Mouse (Mus musculus) liver, embryonic 14.5 days (tissue): ENCODE data around the gene Cstf3. TPM values are rescaled to one million over a fixed set of nuclear protein-coding genes. Genes with fewer than 3 reads are reported as not detected.

Experiments used
- ATAC-seq: fragments of 200-750 bp; cut with Nextera tagmentation; 2 replicates; pipeline ENCODE4 v1.8.0; 2017; ENCODE audit warnings: moderate number of reproducible peaks, mild to moderate bottlenecking, moderate library complexity; ENCODE audit not compliant: insufficient read depth
- DNase-seq, 3 experiments: peaks; one replicate each; pipeline ENCODE4 v3.0.0-alpha.2; 2012 to 2013; ENCODE audit warnings: low read depth in 3 of 3, low spot score in 3 of 3
- H3K27ac ChIP-seq: fragments of 300-500 bp; sonication (generic); 2 replicates; pipeline ENCODE4 v1.5.1; 2014; ENCODE audit warnings: moderate library complexity, mild to moderate bottlenecking, control low read depth, inconsistent platforms
- H3K27me3 ChIP-seq: fragments of 300-500 bp; sonication (generic); 2 replicates; pipeline ENCODE4 v1.6.1; 2014; ENCODE audit warnings: mild to moderate bottlenecking, low read length, moderate library complexity; ENCODE audit not compliant: control insufficient read depth, insufficient read depth
- H3K36me3 ChIP-seq: fragments of 300-500 bp; sonication (generic); replicated peaks from 2 replicates; pipeline ENCODE4 v1.6.1; 2014; ENCODE audit warnings: low read depth; ENCODE audit not compliant: control insufficient read depth, insufficient read depth
- H3K4me1 ChIP-seq, 2 experiments: fragments of 200-500 bp in 1 of 2; fragments of 300-500 bp in 1 of 2; sonication (generic) in 1 of 2; replicated peaks; 2 replicates each; pipeline ENCODE4 v1.6.1; 2012 to 2014; ENCODE audit warnings: antibody characterized with exemption in 1 of 2, inconsistent platforms in 1 of 2, low read length in 1 of 2; ENCODE audit not compliant: control insufficient read depth in 2 of 2, insufficient read depth in 2 of 2
- H3K4me2 ChIP-seq: fragments of 300-500 bp; sonication (generic); 2 replicates; pipeline ENCODE4 v1.6.1; 2014; ENCODE audit warnings: low read depth, mild to moderate bottlenecking, control low read depth, moderate library complexity
- H3K4me3 ChIP-seq, 2 experiments: fragments of 200-500 bp in 1 of 2; fragments of 300-500 bp in 1 of 2; sonication (generic) in 1 of 2; 2 replicates each; pipeline ENCODE4 v1.5.1; 2012 to 2014; ENCODE audit warnings: low read depth in 2 of 2, low read length in 2 of 2, mild to moderate bottlenecking in 2 of 2, control low read depth in 1 of 2, inconsistent platforms in 1 of 2, moderate library complexity in 1 of 2; ENCODE audit not compliant: insufficient read depth in 1 of 2
- H3K9ac ChIP-seq: fragments of 300-500 bp; sonication (generic); replicated peaks from 2 replicates; pipeline ENCODE4 v1.6.1; 2014; ENCODE audit warnings: mild to moderate bottlenecking, control low read depth, moderate library complexity
- H3K9me3 ChIP-seq: fragments of 300-500 bp; sonication (generic); 2 replicates; pipeline ENCODE4 v1.6.1; 2016; ENCODE audit warnings: low read length, mixed read lengths; ENCODE audit not compliant: control insufficient read depth
- CTCF ChIP-seq: IDR thresholded peaks from 2 replicates; pipeline ENCODE4 v1.5.1; 2016; ENCODE audit warnings: antibody characterized with exemption, low read depth, control low read depth
- EP300 ChIP-seq: IDR thresholded peaks from 2 replicates; pipeline ENCODE4 v1.6.1; 2016; ENCODE audit warnings: antibody characterized with exemption, low read depth
- WGBS: fragments of 180-500 bp; shearing (Covaris S2); extraction: QIAGEN DNeasy Blood & Tissue Kit; methylation state at CpG from one replicate; pipeline ENCODE4 v1.1.7; 2014; ENCODE audit not compliant: insufficient replicate concordance; 5-methylcytosine and 5-hydroxymethylcytosine counted together
- polyA plus RNA-seq, 2 experiments: library from polyadenylated mRNA; depleted of rRNA in 1 of 2; stranded (reverse) in 1 of 2; unstranded in 1 of 2; fragments of >200 nt; fragmentation: Nextera tagmentation in 1 of 2; extraction: Ambion mirVana in 1 of 2; gene quantifications; 2 replicates each; pipeline versions ENCODE4 v1.2.1 to v1.2.3; 2012 to 2014

Cstf3 gene
- polyA plus RNA-seq, 2 experiments, result 14.5 to 20.1 TPM

- Histone ChIP-seq H3K4me3 (no peak overlapping the region), H3K27ac (no peak overlapping the region), H3K4me1 (peaks cover 0 to 17% of the 10 kb centered on the region in 2 experiments; a peak in 2 of 4 replicates), H3K9me3 (no peaks in the 10 kb centered on the region), H3K36me3 (no peaks in the 10 kb centered on the region), H3K27me3 (no peaks in the 10 kb centered on the region), H3K4me2 (no peak overlapping the region), H3K9ac (no peak overlapping the region)
- ATAC-seq (no peak), DNase-seq (no peak)
- WGBS, result 58% methylated on average over 8 of the region's 8 CpGs
- no peak for TF ChIP-seq EP300
- no peak for TF ChIP-seq CTCF
These were observed 98.4 kb downstream of the Cstf3 start for GRCm38 (mm10) chr2:104688724-104689123.

GRCm38 (mm10) chr2:104690720-104691119 lies 100.4 kb downstream of the Cstf3 start:
- H3K36me3 ChIP-seq, result no peaks in the 10 kb centered on the region
- no peaks in the 10 kb centered on the region for H3K27me3 ChIP-seq
- H3K4me1 ChIP-seq, result peaks cover 0 to 17% of the 10 kb centered on the region in 2 experiments; a peak in 2 of 4 replicates
- H3K9ac ChIP-seq, result no peak overlapping the region
- H3K4me2 ChIP-seq, result no peak overlapping the region
- ATAC-seq, result no peak
- TF ChIP-seq EP300 (no peak), CTCF (no peak)
- H3K27ac ChIP-seq, result no peak overlapping the region
- no peak overlapping the region for H3K4me3 ChIP-seq
- DNase-seq, result no peak
- WGBS, result 17% methylated on average over 4 of the region's 4 CpGs
- no peaks in the 10 kb centered on the region for H3K9me3 ChIP-seq

GRCm38 (mm10) chr2:104692551-104692950 lies 102.2 kb downstream of the Cstf3 start:
- no peak for ATAC-seq
- DNase-seq, result no peak

GRCm38 (mm10) chr2:104699659-104700058 lies 109.3 kb downstream of the Cstf3 start:
- TF ChIP-seq CTCF, result no peak
- Histone ChIP-seq H3K9ac (no peak overlapping the region), H3K36me3 (no peaks in the 10 kb centered on the region), H3K9me3 (no peaks in the 10 kb centered on the region), H3K27ac (no peak overlapping the region), H3K4me2 (no peak overlapping the region), H3K27me3 (no peaks in the 10 kb centered on the region), H3K4me1 (peaks cover 0 to 5% of the 10 kb centered on the region in 2 experiments; a peak in 1 of 4 replicates), H3K4me3 (no peak overlapping the region)
- ATAC-seq, result no peak
- 76% methylated on average over 11 of the region's 11 CpGs for WGBS
- DNase-seq, result no peak

More at GRCm38 (mm10) chr2:104692551-104692950, 102.2 kb downstream of the Cstf3 start:
- Histone ChIP-seq H3K9me3 (no peaks in the 10 kb centered on the region), H3K4me3 (no peak overlapping the region), H3K4me2 (no peak overlapping the region), H3K9ac (no peak overlapping the region), H3K27ac (no peak overlapping the region), H3K36me3 (no peaks in the 10 kb centered on the region), H3K27me3 (no peaks in the 10 kb centered on the region), H3K4me1 (peaks cover 0 to 15% of the 10 kb centered on the region in 2 experiments; a peak in 2 of 4 replicates)
- 34% methylated on average over 2 of the region's 2 CpGs for WGBS
- TF ChIP-seq CTCF (no peak), EP300 (no peak)

- Histone ChIP-seq H3K4me1 (peaks cover 0 to 5% of the 10 kb centered on the region in 2 experiments; a peak in 1 of 4 replicates), H3K27ac (no peak overlapping the region), H3K27me3 (no peaks in the 10 kb centered on the region), H3K9ac (no peak overlapping the region), H3K9me3 (no peaks in the 10 kb centered on the region), H3K4me2 (no peak overlapping the region), H3K36me3 (no peaks in the 10 kb centered on the region), H3K4me3 (no peak overlapping the region)
- WGBS, result 50% methylated on average over 3 of the region's 3 CpGs
- ATAC-seq (no peak), DNase-seq (no peak)
- no peak for TF ChIP-seq EP300
- no peak for TF ChIP-seq CTCF
These were observed 112.8 kb downstream of the Cstf3 start for GRCm38 (mm10) chr2:104703158-104703557.
